31 mouse cellular contexts compared by ENCODE assay signal in genomic region chr2:87516581-87516980, GRCm38 (mm10). TPM values are rescaled to one million over a fixed set of nuclear protein-coding genes. Genes with fewer than 3 reads are reported as not detected.
A peak's percentile ranks its signal among the peaks of the same experiment; 100 is the strongest.
DNase-seq lines count a peak whose midpoint lies in the region; ATAC-seq and TF ChIP-seq lines count a peak whose summit lies in the region.
"Had no signal": no experiment of that assay in that cellular context is flagged by ENCODE, and none has a peak within 500 bp of the region (broad histone marks: within the 10 kb centered on the region; RNA-seq: fewer than 3 reads in every experiment).

No protein-coding gene starts in this region.

- no peaks in the 10 kb centered on the region for H3K27me3 ChIP-seq in intestine, embryonic 15.5 days (replicated peaks)
- H3K27me3 ChIP-seq: CH12.LX; embryonic facial prominence, embryonic 13.5 days; embryonic facial prominence, embryonic 15.5 days; forebrain, embryonic 12.5 days had no signal

- no peaks in the 10 kb centered on the region for H3K36me3 ChIP-seq in ES-E14 (ENCODE audit: control insufficient read depth, insufficient read depth, low read length, poor library complexity, severe bottlenecking)
- H3K36me3 ChIP-seq in intestine, embryonic 15.5 days: no peaks in the 10 kb centered on the region
- H3K36me3 ChIP-seq: embryonic facial prominence, embryonic 13.5 days; embryonic facial prominence, embryonic 15.5 days; forebrain, embryonic 10.5 days; forebrain, embryonic 12.5 days had no signal

- intact Hi-C loops in heart, postnatal 10 days (cut with DNase I): no loop called here

- peak; percentile 16 for DNase-seq in heart, adult 11 months
- DNase-seq in heart, postnatal 10 days: no peak
- DNase-seq in ES-E14 (ENCODE audit: low read depth, low spot score) (peak; percentile 38), ZHBTc4 (ENCODE audit: low read depth, low spot score) (peak; percentile 78)
- no peak for DNase-seq in kidney, adult 11 months
- DNase-seq: adrenal gland, adult 2 months; adrenal gland, postnatal 10 days; adrenal gland, postnatal 25 days; B cell, adult 2 months; cerebellum, adult 11 months; cerebellum, adult 2 months; cerebellum, adult 9-10 months; cerebellum, postnatal 14 days; cerebellum, postnatal 36 days; embryo, embryonic 11 days had no signal

- no peaks in the 10 kb centered on the region for H3K9me3 ChIP-seq in ES-E14 (ENCODE audit: control insufficient read depth, insufficient read depth, low read depth, low read length)
- no peaks in the 10 kb centered on the region for H3K9me3 ChIP-seq in intestine, embryonic 15.5 days
- H3K9me3 ChIP-seq: embryonic facial prominence, embryonic 13.5 days; embryonic facial prominence, embryonic 15.5 days had no signal

- in situ Hi-C loops in ES-E14 (cut with MboI; ENCODE audit: low sequenced_read_pairs in 2 of 2, unreplicated experiment in 2 of 2): no loop called here

- 0 out of 4 replicates have a peak overlapping the region, but pooled peaks of 1 of the 2 experiments have one; percentile 17 for H3K4me3 ChIP-seq in ES-E14 (ENCODE audit: insufficient read depth in 1 of 2, low read depth in 1 of 2, low read length in 2 of 2, poor library complexity in 1 of 2, severe bottlenecking in 1 of 2)
- H3K4me3 ChIP-seq in intestine, embryonic 15.5 days (replicated peaks): no peak overlapping the region
- H3K4me3 ChIP-seq: embryonic facial prominence, embryonic 13.5 days; embryonic facial prominence, embryonic 15.5 days; erythroblast, embryonic 14.5 days; forebrain, embryonic 10.5 days; forebrain, embryonic 12.5 days had no signal

- ATAC-seq in intestine, embryonic 15.5 days: no peak
- ATAC-seq: CD4-positive, CD25-positive, alpha-beta regulatory T cell, adult 4 months; forebrain, embryonic 14.5 days; forebrain, embryonic 16.5 days had no signal

- peak overlapping the region; percentile 79; the same call in 1 of the 2 replicates for H3K27ac ChIP-seq in ES-E14 (ENCODE audit: insufficient read depth, low read depth, low read length, poor library complexity, severe bottlenecking)
- no peak overlapping the region for H3K27ac ChIP-seq in intestine, embryonic 15.5 days
- H3K27ac ChIP-seq: embryonic facial prominence, embryonic 13.5 days; embryonic facial prominence, embryonic 15.5 days; forebrain, embryonic 10.5 days; forebrain, embryonic 12.5 days had no signal

- WGBS in intestine, embryonic 15.5 days: 83% methylated on average over 3 of the region's 3 CpGs

- H3K9ac ChIP-seq in ES-E14 (ENCODE audit: insufficient read depth, low read depth, low read length, poor library complexity, severe bottlenecking): no peak overlapping the region
- H3K9ac ChIP-seq in intestine, embryonic 15.5 days: no peak overlapping the region
- H3K9ac ChIP-seq: embryonic facial prominence, embryonic 13.5 days; embryonic facial prominence, embryonic 15.5 days; forebrain, embryonic 12.5 days had no signal

- no peaks in the 10 kb centered on the region; a peak in 1 of 4 replicates for H3K4me1 ChIP-seq in ES-E14 (ENCODE audit: control insufficient read depth in 2 of 2, insufficient read depth in 2 of 2, low read length in 2 of 2, poor library complexity in 1 of 2)
- H3K4me1 ChIP-seq in intestine, embryonic 15.5 days (replicated peaks): no peaks in the 10 kb centered on the region
- H3K4me1 ChIP-seq: embryonic facial prominence, embryonic 13.5 days; embryonic facial prominence, embryonic 15.5 days; forebrain, embryonic 10.5 days; forebrain, embryonic 12.5 days had no signal

- no peak overlapping the region for H3K4me2 ChIP-seq in intestine, embryonic 15.5 days (replicated peaks)
- H3K4me2 ChIP-seq: embryonic facial prominence, embryonic 13.5 days; embryonic facial prominence, embryonic 15.5 days; forebrain, embryonic 12.5 days had no signal

TF ChIP-seq in ES-E14, 5 proteins besides CTCF, POLR2A, EP300 and RAD21:
- TF ChIP-seq CHD2 (IDR thresholded peaks at IDR 0.05; ENCODE audit: low read depth, low read length): no peak
- TF ChIP-seq ZNF384 (IDR thresholded peaks at IDR 0.05; ENCODE audit: low read depth, low read length): no peak
- no peak for TF ChIP-seq ZC3H11A (IDR thresholded peaks at IDR 0.05; ENCODE audit: borderline replicate concordance, low read depth, low read length)
- no peak for TF ChIP-seq HCFC1 (IDR thresholded peaks at IDR 0.05; ENCODE audit: borderline replicate concordance, insufficient read depth, low read length)
- no peak for TF ChIP-seq MAFK (IDR thresholded peaks at IDR 0.05; ENCODE audit: insufficient read depth, low read depth, low read length)

RNA-seq across cellular contexts. Expression of gene Pramel6, which starts 10.2 kb away (rescaled TPM):
- not detected for total RNA-seq in heart, postnatal 10 days (2021)
- 3.1 and 16.5 TPM in 2 replicates for total RNA-seq in ES-E14 (2012; rRNA removed)
- polyA plus RNA-seq in intestine, embryonic 15.5 days (2015; fragmentation: Nextera tagmentation; extraction: Ambion mirVana): not detected in 2 replicates
- total RNA-seq: adrenal gland, adult 2 months; adrenal gland, postnatal 10 days; adrenal gland, postnatal 25 days; adrenal gland, postnatal 4 days; CH12.LX; common myeloid progenitor, adult 5-6 weeks; MEL had no signal
- polyA plus RNA-seq: adrenal gland, adult 2 months; brain, embryonic 14.5 days; CD4-positive, CD25-positive, alpha-beta regulatory T cell, adult 4 months; cerebellum, adult 2 months; embryonic facial prominence, embryonic 11.5 days; embryonic facial prominence, embryonic 13.5 days; embryonic facial prominence, embryonic 15.5 days; erythroblast, embryonic 14.5 days; forebrain, embryonic 10.5 days; forebrain, embryonic 12.5 days; forebrain, embryonic 14.5 days; forebrain, embryonic 16.5 days; frontal cortex, adult 2 months had no signal

RNA-seq across cellular contexts. Expression of gene Olfr153, which starts 15.0 kb away (rescaled TPM):
- total RNA-seq in heart, postnatal 10 days (2021): not detected
- 1.2 and 1.9 TPM in 2 replicates for total RNA-seq in ES-E14 (2012; rRNA removed)
- not detected in 2 replicates for polyA plus RNA-seq in intestine, embryonic 15.5 days (2015; fragmentation: Nextera tagmentation; extraction: Ambion mirVana)
- total RNA-seq: adrenal gland, adult 2 months; adrenal gland, postnatal 10 days; adrenal gland, postnatal 25 days; adrenal gland, postnatal 4 days; CH12.LX; common myeloid progenitor, adult 5-6 weeks; MEL had no signal
- polyA plus RNA-seq: adrenal gland, adult 2 months; brain, embryonic 14.5 days; CD4-positive, CD25-positive, alpha-beta regulatory T cell, adult 4 months; embryonic facial prominence, embryonic 11.5 days; embryonic facial prominence, embryonic 13.5 days; embryonic facial prominence, embryonic 15.5 days; erythroblast, embryonic 14.5 days; forebrain, embryonic 10.5 days; forebrain, embryonic 12.5 days; forebrain, embryonic 14.5 days; forebrain, embryonic 16.5 days; frontal cortex, adult 2 months had no signal

RNA-seq across cellular contexts. Expression of gene Pramel7, which starts 19.7 kb away (rescaled TPM):
- not detected for total RNA-seq in heart, postnatal 10 days (2021)
- 2.7 and 9.3 TPM in 2 replicates for total RNA-seq in ES-E14 (2012; rRNA removed)
- not detected in 2 replicates for polyA plus RNA-seq in intestine, embryonic 15.5 days (2015; fragmentation: Nextera tagmentation; extraction: Ambion mirVana)
- total RNA-seq: adrenal gland, adult 2 months; adrenal gland, postnatal 10 days; adrenal gland, postnatal 25 days; adrenal gland, postnatal 4 days; CH12.LX; common myeloid progenitor, adult 5-6 weeks; MEL had no signal
- polyA plus RNA-seq: adrenal gland, adult 2 months; brain, embryonic 14.5 days; CD4-positive, CD25-positive, alpha-beta regulatory T cell, adult 4 months; cerebellum, adult 2 months; embryonic facial prominence, embryonic 11.5 days; embryonic facial prominence, embryonic 13.5 days; embryonic facial prominence, embryonic 15.5 days; erythroblast, embryonic 14.5 days; forebrain, embryonic 10.5 days; forebrain, embryonic 12.5 days; forebrain, embryonic 14.5 days; forebrain, embryonic 16.5 days; frontal cortex, adult 2 months had no signal

RNA-seq across cellular contexts. Expression of gene Olfr1128, which starts 28.8 kb away (rescaled TPM):
- not detected for total RNA-seq in heart, postnatal 10 days (2021)
- total RNA-seq in ES-E14 (2012; rRNA removed): not detected in 2 replicates
- polyA plus RNA-seq in intestine, embryonic 15.5 days (2015; fragmentation: Nextera tagmentation; extraction: Ambion mirVana): not detected in 2 replicates
- total RNA-seq: adrenal gland, adult 2 months; adrenal gland, postnatal 10 days; adrenal gland, postnatal 25 days; adrenal gland, postnatal 4 days; CH12.LX; common myeloid progenitor, adult 5-6 weeks; MEL had no signal
- polyA plus RNA-seq: adrenal gland, adult 2 months; brain, embryonic 14.5 days; CD4-positive, CD25-positive, alpha-beta regulatory T cell, adult 4 months; cerebellum, adult 2 months; embryonic facial prominence, embryonic 11.5 days; embryonic facial prominence, embryonic 13.5 days; embryonic facial prominence, embryonic 15.5 days; forebrain, embryonic 10.5 days; forebrain, embryonic 12.5 days; forebrain, embryonic 14.5 days; forebrain, embryonic 16.5 days; frontal cortex, adult 2 months had no signal

RNA-seq across cellular contexts. Expression of gene Olfr1129, which starts 57.1 kb away (rescaled TPM):
- not detected for total RNA-seq in heart, postnatal 10 days (2021)
- total RNA-seq in ES-E14 (2012; rRNA removed): not detected in 2 replicates
- polyA plus RNA-seq in intestine, embryonic 15.5 days (2015; fragmentation: Nextera tagmentation; extraction: Ambion mirVana): not detected in 2 replicates
- total RNA-seq: adrenal gland, adult 2 months; adrenal gland, postnatal 10 days; adrenal gland, postnatal 25 days; adrenal gland, postnatal 4 days; CH12.LX; common myeloid progenitor, adult 5-6 weeks; MEL had no signal
- polyA plus RNA-seq: adrenal gland, adult 2 months; brain, embryonic 14.5 days; CD4-positive, CD25-positive, alpha-beta regulatory T cell, adult 4 months; cerebellum, adult 2 months; embryonic facial prominence, embryonic 11.5 days; embryonic facial prominence, embryonic 13.5 days; erythroblast, embryonic 14.5 days; forebrain, embryonic 10.5 days; forebrain, embryonic 12.5 days; forebrain, embryonic 14.5 days; forebrain, embryonic 16.5 days; frontal cortex, adult 2 months had no signal

Comparison
In these comparisons a context has a peak if more than half of its experiments do, and no peak if none do; other contexts are left out.
1. DNase-seq: peak in heart, adult 11 months (single experiment), ES-E14 (single experiment) and ZHBTc4 (single experiment); none in heart, postnatal 10 days (0 of 2) and kidney, adult 11 months (single experiment).